Mouse (Mus musculus): ENCODE data around the gene Phf23. TPM values are rescaled to one million over a fixed set of nuclear protein-coding genes. Genes with fewer than 3 reads are reported as not detected.

Gene Phf23
- polyA plus RNA-seq, 1 experiment, result 21.4 TPM

GRCm38 (mm10) chr11:70016669-70017068 lies 21.1 kb downstream of the Phf23 start, which contains the start of gene Dlg4:
TSS of gene Dlg4 (plus strand) at chr11:70016942.
- Histone ChIP-seq H3K4me3 (ENCODE audit: insufficient read depth, low read depth, low read length) (no peak within 1 kb of the TSS), H3K4me1 (ENCODE audit: control insufficient read depth, insufficient read depth, low read length) (peaks cover 15% of the 10 kb centered on the region; the same call in 1 of the 2 replicates), H3K36me3 (ENCODE audit: control insufficient read depth, insufficient read depth, low read length) (no peaks in the 10 kb centered on the region; the same call in 1 of the 2 replicates), H3K27me3 (replicated peaks; ENCODE audit: control insufficient read depth, insufficient read depth, low read length) (no peaks in the 10 kb centered on the region), H3K27ac (ENCODE audit: insufficient read depth, low read depth, low read length) (no peak within 1 kb of the TSS)
- TF ChIP-seq CTCF (conservative IDR thresholded peaks at IDR 0.05; ENCODE audit: insufficient read depth, insufficient read length, low read depth, low read length), result no peak
- no peak for TF ChIP-seq POLR2A (IDR thresholded peaks at IDR 0.05; ENCODE audit: low read depth, low read length)
- WGBS, result 78% methylated on average over 3 of the region's 3 CpGs
- DNase-seq, result no peak

- Histone ChIP-seq H3K4me1 (ENCODE audit: control insufficient read depth, insufficient read depth, low read length) (peaks cover 15% of the 10 kb centered on the region; the same call in 1 of the 2 replicates), H3K27me3 (replicated peaks; ENCODE audit: control insufficient read depth, insufficient read depth, low read length) (no peaks in the 10 kb centered on the region), H3K36me3 (ENCODE audit: control insufficient read depth, insufficient read depth, low read length) (no peaks in the 10 kb centered on the region; the same call in 1 of the 2 replicates), H3K27ac (ENCODE audit: insufficient read depth, low read depth, low read length) (no peak overlapping the region), H3K4me3 (ENCODE audit: insufficient read depth, low read depth, low read length) (no peak overlapping the region)
- no peak for DNase-seq
- 51% methylated on average over 7 of the region's 7 CpGs for WGBS
- no peak for TF ChIP-seq CTCF (conservative IDR thresholded peaks at IDR 0.05; ENCODE audit: insufficient read depth, insufficient read length, low read depth, low read length)
- no peak for TF ChIP-seq POLR2A (IDR thresholded peaks at IDR 0.05; ENCODE audit: low read depth, low read length)
Measured at GRCm38 (mm10) chr11:70017199-70017767, 21.7 kb downstream of the Phf23 start.

- 4% methylated on average over 25 of the region's 25 CpGs for WGBS
- no peaks in the 10 kb centered on the region for H3K27me3 ChIP-seq (replicated peaks; ENCODE audit: control insufficient read depth, insufficient read depth, low read length)
- H3K4me1 ChIP-seq (ENCODE audit: control insufficient read depth, insufficient read depth, low read length), result peaks cover 15% of the 10 kb centered on the region; the same call in 1 of the 2 replicates
- H3K36me3 ChIP-seq (ENCODE audit: control insufficient read depth, insufficient read depth, low read length), result no peaks in the 10 kb centered on the region; the same call in 1 of the 2 replicates
- DNase-seq, result peak; percentile 33
- no peak overlapping the region for H3K27ac ChIP-seq (ENCODE audit: insufficient read depth, low read depth, low read length)
- TF ChIP-seq POLR2A (IDR thresholded peaks at IDR 0.05; ENCODE audit: low read depth, low read length), result no peak
- no peak for TF ChIP-seq CTCF (conservative IDR thresholded peaks at IDR 0.05; ENCODE audit: insufficient read depth, insufficient read length, low read depth, low read length)
- H3K4me3 ChIP-seq (ENCODE audit: insufficient read depth, low read depth, low read length), result peak overlapping the region; percentile 48
Measured at GRCm38 (mm10) chr11:70018131-70018990, 22.8 kb downstream of the Phf23 start.

- H3K4me3 ChIP-seq (ENCODE audit: insufficient read depth, low read depth, low read length), result no peak overlapping the region
- 32% methylated on average over 2 of the region's 2 CpGs for WGBS
Measured at GRCm38 (mm10) chr11:70019495-70020021, 24.0 kb downstream of the Phf23 start.

GRCm38 (mm10) chr11:70020022-70020631 lies 24.6 kb downstream of the Phf23 start:
- TF ChIP-seq CTCF (conservative IDR thresholded peaks at IDR 0.05; ENCODE audit: insufficient read depth, insufficient read length, low read depth, low read length) (no peak), POLR2A (IDR thresholded peaks at IDR 0.05; ENCODE audit: low read depth, low read length) (no peak)
- Histone ChIP-seq H3K27ac (ENCODE audit: insufficient read depth, low read depth, low read length) (no peak overlapping the region), H3K4me1 (ENCODE audit: control insufficient read depth, insufficient read depth, low read length) (0 out of 2 replicates have a peak, but pooled peaks cover 4% of the 10 kb centered on the region), H3K27me3 (replicated peaks; ENCODE audit: control insufficient read depth, insufficient read depth, low read length) (no peaks in the 10 kb centered on the region), H3K4me3 (ENCODE audit: insufficient read depth, low read depth, low read length) (no peak overlapping the region), H3K36me3 (ENCODE audit: control insufficient read depth, insufficient read depth, low read length) (no peaks in the 10 kb centered on the region)
- 30% methylated on average over 8 of the region's 8 CpGs for WGBS
- DNase-seq, result no peak

More at GRCm38 (mm10) chr11:70019495-70020021, 24.0 kb downstream of the Phf23 start:
- H3K36me3 ChIP-seq (ENCODE audit: control insufficient read depth, insufficient read depth, low read length), result no peaks in the 10 kb centered on the region
- peaks cover 6% of the 10 kb centered on the region; the same call in 1 of the 2 replicates for H3K4me1 ChIP-seq (ENCODE audit: control insufficient read depth, insufficient read depth, low read length)
- no peak for DNase-seq
- no peaks in the 10 kb centered on the region for H3K27me3 ChIP-seq (replicated peaks; ENCODE audit: control insufficient read depth, insufficient read depth, low read length)
- TF ChIP-seq POLR2A (IDR thresholded peaks at IDR 0.05; ENCODE audit: low read depth, low read length) (no peak), CTCF (conservative IDR thresholded peaks at IDR 0.05; ENCODE audit: insufficient read depth, insufficient read length, low read depth, low read length) (no peak)
- H3K27ac ChIP-seq (ENCODE audit: insufficient read depth, low read depth, low read length), result no peak overlapping the region

- Histone ChIP-seq H3K4me1 (ENCODE audit: control insufficient read depth, insufficient read depth, low read length) (0 out of 2 replicates have a peak, but pooled peaks cover 4% of the 10 kb centered on the region), H3K27ac (ENCODE audit: insufficient read depth, low read depth, low read length) (no peak overlapping the region), H3K27me3 (replicated peaks; ENCODE audit: control insufficient read depth, insufficient read depth, low read length) (no peaks in the 10 kb centered on the region), H3K36me3 (ENCODE audit: control insufficient read depth, insufficient read depth, low read length) (no peaks in the 10 kb centered on the region), H3K4me3 (ENCODE audit: insufficient read depth, low read depth, low read length) (peak overlapping the region; percentile 63)
- peak; percentile 89 for DNase-seq
- TF ChIP-seq POLR2A (IDR thresholded peaks at IDR 0.05; ENCODE audit: low read depth, low read length), result no peak
- peak; percentile 63 for TF ChIP-seq CTCF (conservative IDR thresholded peaks at IDR 0.05; ENCODE audit: insufficient read depth, insufficient read length, low read depth, low read length)
- WGBS, result under 1% methylated on average over 8 of the region's 8 CpGs
Measured at GRCm38 (mm10) chr11:70020731-70021263, 25.2 kb downstream of the Phf23 start.
